Mouse (Mus musculus): ENCODE measurements around the gene Hdac4.
A peak's percentile ranks its signal among the peaks of the same experiment; 100 is the strongest.

Gene Hdac4

DNA sequence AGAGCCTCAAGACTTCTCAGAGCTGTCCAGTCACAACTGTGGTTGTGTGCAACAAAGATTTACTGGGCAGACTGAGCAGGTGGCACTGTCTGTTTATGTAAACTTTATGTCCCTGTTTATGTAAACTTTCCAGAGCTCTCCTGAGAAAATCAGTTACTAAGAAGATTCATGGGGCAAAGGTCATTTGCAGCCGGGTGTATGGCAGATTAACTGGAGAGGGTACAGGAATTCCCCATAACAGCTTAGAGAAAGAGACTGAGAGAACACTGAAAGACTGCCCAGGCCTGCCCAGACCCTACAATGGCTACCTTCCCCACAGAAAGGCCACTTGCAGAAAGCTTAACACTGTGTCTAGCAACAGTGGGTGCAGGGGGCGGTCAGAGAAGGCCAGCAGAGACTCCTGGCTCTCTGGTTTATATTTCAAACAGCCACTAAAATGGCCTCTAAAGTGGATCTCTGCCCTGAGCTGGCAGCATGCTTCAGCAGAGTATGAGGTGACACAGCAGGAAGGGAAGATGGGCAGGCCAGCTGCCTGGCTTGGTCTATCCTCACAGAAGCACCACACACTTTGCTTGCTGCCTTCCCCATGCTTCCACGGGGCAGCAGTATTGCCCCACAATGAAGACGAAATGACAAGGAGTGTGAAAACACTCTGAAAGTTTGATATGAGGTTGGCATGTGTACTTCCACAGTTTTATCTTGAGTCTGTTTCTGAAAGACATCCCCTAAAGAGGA, 179.4 kb downstream of the Hdac4 start:
- DNase-seq, result peak; percentile 50 to 51

DNA sequence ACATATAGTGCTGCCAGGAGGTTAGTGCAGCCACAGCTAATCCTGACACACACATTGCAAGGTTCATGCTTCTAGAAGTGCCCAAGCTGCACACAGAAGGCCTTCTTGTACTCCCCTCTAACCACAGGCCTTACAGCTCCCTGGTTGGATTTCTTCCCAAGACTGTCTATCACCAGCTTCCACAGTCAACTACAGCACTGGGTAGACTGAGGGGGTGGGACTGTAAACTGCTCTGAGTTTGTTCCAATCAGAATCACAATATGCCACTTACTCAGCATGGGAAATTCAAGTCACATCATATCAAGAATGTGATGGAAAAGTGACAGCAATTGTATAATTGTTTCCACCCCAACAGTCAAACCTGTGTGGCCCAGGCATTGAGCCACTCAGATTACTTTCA, 180.2 kb downstream of the Hdac4 start:
- DNase-seq, result no peak

DNA sequence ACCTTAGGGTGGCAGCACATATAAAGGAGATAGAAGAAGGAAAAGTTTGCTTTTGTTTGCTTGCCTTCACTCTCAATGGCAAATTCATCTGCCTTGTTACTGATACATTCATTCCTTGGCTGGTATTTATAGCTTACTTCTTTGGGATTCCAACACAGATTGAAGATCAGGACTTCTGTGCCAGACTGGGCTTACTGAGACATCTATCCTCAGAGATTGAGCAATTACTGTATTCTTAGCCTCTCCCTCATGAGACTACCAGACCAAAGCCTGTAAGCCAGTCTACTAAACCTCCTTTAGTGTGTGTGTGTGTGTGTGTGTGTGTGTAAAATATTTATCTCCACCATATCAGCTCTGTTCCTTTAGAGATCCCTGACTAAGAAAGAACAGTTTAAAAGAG, 181.0 kb downstream of the Hdac4 start:
- no peak for DNase-seq

DNA sequence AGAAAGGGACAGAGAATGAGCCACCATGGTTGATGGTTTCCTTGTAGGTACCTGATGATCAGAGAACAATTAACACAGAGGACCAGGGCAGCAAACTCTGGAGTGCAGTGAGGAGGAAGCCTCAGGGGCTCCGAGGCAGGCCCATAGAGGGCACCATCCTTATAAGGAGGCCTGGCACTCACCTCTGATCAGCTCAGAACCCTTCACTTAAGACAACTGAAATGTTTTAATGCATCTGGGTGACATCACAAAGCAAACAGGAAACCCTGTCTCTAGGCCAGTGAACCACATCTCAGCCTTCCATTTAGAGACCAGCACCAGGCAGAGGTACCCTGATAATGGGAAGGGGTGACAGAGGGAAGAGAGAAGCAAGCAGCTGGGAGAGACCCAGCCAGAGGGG, 188.8 kb downstream of the Hdac4 start:
- DNase-seq, result no peak

DNA sequence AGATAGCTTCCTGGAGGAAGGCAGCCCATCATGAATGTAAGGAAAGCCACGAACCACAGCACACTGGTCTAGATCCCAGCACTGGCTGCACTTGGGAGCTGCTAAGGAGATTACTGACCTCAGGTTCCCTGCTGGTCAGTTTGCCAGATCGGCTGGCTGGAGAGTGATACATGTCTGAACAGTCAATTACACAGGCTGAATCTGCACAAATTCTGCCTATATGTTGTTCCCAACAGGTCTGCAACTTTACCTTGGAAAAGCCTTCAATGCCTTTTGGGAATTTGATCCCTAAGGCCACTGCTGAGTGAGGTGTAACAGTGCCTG, 189.9 kb downstream of the Hdac4 start:
- DNase-seq, result peak; percentile 38 to 39

DNA sequence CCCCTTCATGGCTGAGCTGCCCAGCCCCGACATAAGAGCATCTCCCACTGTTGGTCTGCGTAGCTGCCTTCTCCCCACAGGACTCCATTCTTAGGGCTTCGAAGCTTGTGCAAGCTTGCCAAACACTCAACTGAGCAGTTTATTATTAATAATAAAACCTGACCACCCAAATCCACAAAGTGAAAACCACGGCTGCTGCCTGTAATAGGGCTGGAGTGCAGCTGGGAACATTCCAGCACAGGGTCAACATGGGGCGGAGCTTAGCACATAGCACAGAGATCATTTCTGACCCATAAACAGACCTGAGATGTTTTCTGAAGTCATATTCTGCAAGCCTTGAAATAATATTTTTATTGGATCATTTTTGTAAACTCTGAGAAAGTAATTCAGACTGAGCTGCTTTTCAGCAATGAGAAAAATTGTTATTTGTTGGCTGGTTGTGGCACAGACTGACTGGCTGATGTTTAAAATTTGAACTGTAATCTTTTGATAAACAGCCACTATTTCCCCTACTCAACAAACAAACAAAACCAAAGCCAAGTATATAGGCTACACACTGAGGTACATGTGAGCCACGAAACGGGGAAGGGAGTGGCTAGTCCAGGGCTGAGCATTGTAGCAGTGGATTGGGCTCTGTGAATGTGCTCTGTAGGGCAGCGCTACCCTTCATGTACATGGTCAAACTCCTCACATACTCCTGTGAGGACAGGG, 190.4 kb downstream of the Hdac4 start:
- no peak for DNase-seq

DNA sequence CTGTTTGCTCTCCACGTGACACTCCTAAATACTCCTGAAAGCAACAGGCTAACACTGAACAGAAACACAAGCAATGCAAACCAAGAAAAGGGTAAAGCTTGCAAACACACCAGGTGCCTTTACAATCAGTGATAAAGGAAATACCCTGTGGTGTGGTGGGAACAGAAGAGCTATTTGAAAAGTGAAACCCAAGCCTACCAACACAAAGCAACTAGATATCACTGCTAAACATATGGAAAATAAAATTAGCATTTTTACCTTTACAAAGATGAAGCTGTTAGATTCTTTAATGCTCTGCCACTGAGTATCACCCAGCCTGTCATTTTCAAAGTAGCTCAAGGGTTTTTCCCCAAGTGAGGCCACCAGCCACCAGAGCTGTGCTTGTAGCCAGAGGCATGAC, 191.4 kb downstream of the Hdac4 start:
- DNase-seq, result no peak

DNA sequence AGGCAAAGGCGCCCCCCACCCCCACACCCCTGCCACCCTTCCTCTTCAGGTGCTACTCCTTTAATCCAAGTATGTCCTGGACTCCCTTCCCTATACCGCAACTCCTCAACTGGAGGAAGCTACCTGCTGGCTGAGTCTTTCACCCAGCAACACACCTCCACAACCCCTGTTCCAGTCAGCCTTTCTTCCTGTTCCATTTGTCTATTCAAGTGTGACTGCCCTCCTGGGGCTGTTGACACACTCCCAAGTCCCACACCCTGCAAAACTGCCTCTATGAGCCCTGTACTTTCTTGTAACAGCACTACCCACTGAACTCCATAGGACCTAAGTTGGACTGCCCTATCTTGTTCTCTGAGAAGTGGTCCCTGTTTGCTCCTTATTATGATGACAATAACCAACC, 195.3 kb downstream of the Hdac4 start:
- DNase-seq, result no peak

DNA sequence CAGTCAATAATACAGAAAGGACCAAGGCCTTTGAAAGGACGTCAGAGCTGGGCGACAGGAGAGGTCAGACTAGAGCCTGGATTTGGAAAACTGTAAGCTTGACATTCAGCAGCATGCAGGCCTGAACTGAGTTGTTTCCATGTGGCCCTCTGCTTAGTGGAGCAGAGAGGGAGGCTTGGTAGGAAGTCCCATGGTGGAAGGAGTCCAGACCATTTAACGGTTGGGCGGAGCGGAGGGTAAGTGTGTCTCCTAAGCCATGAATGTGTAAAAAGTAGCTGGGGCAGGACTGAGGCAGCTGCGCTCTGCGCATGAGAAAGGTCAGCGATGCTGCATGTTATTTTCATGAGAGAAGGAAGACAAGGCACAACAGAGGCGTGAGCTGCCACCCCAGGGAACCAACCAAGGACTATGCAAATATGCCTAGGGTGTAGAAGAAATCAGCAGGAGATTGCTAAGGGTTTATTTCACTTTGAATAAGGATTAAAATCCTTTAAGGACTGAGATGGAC, 201.8 kb downstream of the Hdac4 start:
- peak; percentile 37 to 62 for DNase-seq

DNA sequence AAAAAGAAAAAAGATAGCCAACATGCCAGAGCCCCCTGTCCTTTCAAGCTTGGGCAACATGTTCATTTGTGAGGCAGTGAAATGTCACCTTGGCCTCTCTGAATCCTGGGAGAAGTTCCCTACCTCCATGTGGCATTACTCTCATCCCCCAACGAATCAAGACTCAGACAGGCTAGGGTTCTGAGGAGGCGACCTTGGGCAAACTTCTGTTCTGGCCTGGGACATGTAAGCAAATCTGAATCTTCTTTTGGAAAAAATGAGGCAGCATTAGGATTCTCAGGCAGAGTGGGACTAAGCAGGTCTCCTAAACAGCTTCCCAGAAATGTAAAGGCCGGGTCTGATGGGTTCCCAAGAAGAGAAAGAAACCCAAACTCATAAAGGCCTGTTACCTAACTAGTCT, 202.8 kb downstream of the Hdac4 start:
- DNase-seq, result no peak

DNA sequence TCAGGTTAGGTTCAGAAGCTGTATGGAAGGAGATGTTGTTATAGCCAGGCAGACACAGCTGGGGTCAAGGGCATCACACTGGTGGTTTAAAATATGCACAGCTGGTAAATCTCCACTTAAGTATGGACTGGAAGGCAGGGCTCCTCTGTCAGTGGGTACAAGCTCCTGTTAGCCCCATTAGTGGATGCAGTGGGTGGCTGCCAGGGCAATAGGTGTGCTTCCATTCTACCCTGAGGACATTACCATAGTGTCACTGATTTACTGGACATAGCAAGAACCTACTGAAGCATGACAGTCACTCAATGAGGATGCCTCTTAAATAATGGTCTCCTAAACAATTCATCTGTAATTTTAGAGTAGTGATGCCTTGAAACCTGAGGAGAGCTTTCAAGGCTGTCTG, 203.9 kb downstream of the Hdac4 start:
- DNase-seq, result no peak

DNA sequence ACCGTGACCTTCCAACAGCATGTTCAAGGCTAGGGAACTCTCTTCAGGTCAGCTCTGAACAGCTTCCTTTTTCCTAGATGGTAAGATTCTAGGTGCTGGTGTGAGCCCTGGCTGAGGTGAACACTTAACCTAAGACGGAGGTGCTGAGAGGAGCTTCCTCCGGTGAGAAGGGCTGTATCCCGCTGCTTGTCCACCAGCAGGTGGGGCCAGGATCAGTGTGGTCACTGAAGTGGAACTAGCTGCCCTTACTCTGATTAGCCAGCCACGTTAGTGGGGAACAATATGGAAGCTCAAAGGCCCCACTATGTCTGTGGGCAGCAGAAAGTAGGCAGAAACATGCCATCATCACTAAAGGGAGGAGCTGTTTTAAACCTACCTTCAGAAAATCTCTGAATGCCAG, 204.6 kb downstream of the Hdac4 start:
- DNase-seq, result peak in 1 of 2 experiments; percentile 14

DNA sequence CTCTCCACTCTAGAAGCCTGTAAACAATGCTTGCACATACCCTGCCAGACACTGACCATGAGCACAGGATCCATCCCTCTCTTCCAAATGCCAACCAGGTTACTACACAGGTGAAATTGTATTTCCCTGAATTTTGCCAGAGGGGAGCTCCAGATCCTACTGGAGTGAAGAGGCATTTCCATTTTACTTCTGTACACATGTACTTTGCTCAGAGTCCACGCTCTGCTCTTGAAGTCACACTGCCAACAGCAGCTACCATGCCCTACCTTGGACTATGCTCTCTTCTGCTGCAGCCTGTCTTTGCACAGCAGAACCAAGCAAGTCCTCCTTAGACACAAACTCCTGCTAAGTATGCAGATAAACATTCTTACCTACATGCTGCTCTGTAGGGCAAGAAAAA, 206.6 kb downstream of the Hdac4 start:
- no peak for DNase-seq

DNA sequence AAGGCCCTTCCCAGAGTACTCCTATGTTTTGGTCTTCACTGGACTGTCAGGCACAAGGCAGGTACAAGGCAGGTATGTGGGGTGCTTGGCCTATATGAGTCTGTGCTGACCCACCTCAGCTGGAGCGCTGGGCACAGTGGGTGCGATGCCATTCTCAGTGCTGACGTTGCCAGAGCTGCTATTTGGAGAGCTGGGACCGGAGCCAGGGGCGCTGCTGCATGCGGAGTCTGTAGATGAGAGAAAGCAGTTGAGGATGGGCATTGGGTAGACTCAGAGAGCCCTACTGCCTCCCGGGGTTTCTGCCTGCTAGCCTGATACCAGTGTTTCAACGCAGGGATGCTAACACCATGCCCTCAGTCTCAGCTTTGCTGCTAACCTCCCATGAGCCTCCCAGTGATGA, 208.1 kb downstream of the Hdac4 start:
- peak; percentile 58 to 74 for DNase-seq

DNA sequence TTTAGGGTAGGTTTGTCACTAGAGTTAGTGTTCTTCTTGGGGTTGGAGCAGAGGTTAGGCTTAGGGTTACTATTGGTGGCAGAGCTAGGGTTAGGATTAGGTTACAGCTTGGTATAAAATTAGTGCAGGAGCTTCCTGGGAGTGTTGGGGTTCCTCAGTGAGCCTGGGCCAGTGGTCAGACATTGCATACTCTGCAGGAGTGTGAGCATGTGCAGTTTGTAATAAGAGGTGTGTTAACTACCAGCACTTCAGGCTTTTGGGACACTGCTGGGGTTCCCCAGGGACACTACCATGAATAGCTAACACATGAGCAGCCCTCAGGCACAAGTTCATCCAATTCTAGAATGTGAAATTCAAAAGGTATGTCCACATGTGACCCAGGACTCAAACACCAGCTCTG, 209.7 kb downstream of the Hdac4 start:
- no peak for DNase-seq

DNA sequence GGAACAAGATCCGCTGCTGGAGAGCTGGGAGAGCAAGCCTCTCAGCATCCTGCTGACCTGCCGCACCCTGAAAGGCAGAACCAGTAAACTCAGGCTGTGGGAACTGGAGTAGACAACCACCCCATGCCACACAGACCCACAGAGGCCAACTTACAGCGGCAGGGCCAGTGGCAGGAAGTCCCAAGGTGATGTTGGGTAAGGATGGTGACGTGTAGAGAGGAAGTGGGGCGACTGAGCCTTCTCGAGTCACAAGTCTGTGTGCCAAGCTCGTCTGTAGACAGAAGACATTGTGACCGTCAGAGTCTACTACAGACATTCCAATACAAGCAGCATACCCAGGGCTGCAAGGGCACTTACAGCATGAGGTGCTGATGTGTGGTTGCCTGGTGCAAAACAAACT, 211.0 kb downstream of the Hdac4 start:
- DNase-seq, result no peak

DNA sequence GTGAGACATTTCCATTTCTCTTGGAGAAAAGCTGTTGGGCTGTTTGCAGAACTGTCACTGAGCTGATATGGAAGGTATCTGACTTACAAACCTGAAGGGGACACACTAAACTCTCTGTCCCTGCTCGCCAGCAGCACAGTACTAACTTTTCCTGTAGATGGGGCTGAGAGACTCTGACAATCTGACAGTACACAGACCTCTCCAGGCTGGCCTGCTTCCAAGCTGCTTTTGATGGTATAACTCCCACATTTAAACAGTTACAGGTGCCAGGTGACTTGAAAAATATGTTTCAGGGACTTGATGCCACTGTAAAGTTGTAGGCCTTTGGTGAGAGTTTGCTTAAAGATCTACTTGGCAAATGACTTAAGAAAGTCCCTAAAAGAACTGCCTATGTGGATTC, 214.1 kb downstream of the Hdac4 start:
- peak; percentile 34 to 36 for DNase-seq

DNA sequence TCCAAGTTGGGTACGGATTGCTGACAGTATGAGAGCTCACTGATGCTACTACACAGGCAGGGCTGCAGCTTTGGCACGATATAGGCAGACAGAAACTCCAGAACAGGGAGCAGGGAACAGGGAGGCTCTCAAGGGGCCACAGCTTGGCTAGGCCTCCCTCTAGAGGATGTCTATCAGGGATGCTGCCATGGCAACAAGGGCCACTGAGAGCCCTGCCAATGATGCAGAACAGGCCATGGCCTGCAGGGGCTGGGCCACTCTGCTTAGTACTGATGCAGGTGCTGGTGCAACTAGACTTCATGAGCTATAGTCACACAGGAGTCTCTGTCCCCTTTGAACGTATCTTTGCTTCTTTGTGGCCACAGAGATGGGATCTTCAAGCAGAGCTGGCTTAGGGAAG, 217.1 kb downstream of the Hdac4 start:
- DNase-seq, result peak; percentile 67 to 71

DNA sequence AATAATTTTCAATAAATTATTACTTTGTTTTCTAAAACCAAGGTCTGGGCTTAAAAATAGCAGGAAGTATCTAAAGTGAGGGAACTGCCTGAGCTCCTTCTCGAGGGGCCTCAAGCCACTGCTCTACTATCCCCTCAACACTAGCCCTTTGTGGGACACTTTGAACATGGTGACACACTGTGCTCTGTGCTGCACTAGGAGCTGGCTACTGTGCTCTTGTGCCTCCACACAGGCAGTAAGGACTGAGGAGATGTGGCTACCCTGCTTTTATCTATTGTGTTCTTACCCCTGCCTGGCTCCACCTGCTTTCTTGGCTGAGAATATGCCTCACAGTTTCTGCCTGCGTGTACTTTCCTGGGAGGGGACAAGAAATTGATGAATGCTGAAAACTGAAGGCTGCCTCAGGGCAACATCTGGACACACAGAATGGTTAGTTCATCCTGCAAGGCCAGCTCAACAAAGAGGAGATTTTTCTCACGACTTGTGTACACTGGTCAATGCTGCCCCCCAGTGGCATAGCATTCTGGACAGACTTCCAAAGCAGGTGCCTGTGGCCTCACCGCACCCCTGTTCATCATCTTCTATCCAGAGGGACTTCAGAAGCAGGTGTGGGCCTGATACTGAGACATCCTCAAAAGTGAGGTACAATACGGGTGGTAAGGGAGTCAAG, 226.7 kb downstream of the Hdac4 start:
- peak; percentile 79 to 80 for DNase-seq

DNA sequence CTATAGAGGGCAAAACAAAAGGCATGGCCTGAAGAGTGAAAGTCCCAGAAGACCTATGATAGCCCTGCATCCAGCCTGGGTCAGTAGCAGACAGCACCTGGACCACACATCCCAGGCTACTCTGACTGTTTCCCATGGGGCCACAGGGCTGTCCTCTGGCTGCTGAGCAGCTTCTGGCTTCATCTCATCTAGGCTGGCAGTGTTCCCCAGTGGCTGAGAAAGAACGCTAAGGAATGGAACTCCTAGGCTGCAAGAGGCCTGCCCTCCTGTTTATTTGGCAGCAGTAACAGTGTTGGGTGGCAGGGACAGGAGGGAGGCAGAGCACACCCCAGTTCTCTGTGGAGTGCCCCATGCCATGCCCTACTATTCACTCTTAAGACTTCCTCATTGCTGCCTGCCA, 228.5 kb downstream of the Hdac4 start:
- peak; percentile 34 to 46 for DNase-seq

DNA sequence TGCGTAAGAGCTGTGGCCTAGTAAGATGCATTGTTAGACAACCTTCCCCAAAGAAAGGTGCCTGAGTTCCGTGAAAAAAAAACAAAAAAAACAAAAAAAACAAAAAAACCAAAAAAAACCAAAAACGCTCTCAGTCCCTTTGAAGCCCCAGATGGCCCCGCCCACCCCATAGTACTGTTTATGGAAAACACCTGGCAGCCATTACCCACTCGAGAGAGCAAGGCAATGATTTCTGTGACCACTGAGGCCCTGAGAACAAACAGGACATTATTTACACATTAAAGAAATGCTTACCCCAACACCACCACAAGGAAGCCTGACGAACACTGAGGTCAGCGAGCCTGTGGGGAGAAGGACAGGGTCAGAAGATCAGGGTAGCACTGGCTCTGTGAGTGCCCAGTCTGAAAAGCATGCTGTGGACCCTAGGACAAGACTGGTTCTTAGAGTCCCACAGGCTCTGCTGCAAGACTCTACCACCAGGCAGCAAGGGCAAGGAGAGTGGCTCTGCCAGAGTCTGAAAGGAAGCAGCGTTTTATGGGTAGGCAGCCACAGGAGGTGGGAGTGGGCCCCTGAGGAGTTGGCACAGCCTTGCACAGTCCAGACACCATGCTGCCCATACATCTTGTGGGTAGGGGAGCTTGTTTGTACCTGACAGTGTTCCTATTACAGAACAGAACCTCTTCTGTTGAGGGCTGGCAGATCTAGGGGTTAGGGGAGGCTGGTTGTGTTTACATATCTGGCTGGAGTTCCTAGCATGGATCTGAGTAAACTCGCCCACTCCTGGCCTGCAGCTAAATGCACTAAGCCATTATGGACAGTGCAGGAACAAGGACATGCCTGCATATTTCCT, 230.8 kb downstream of the Hdac4 start:
- no peak for DNase-seq

DNA sequence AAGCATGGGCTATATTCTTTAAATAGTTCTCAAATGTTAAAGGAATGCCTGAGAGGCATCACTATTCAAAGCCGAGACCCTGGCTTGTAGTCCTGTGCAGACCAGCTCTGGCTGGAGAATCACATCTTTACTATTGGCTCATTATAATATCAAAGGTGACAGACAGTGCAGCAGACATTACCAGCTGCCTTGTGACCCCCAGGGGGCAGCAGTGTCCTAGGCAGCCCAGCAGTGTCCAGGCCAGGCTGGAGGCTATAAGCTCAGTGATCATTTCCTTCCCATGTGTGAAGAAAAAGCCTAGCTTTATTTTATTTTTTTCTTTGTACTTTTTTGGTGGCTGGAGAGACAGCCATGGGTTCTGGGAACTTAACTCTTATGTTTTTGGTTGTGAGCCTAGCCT, 233.2 kb downstream of the Hdac4 start:
- DNase-seq, result peak; percentile 79 to 81

DNA sequence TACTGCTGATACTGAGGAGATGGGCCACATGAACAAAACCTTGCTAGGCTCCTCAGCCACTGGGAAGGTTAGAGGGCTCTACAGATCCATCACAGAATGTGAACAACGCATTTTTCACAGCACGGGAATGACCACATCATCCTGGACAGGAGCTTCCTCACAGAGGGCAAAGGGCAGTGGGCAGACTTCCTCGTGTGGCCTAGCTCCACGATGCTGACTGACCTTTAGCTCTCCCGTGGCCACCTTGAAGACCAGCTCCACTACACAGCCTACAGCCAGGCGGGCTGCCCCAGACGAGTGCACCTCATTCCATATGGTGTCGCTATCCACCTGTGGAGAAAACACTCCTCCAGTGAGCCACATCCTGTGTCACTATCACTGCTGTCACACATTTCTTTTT, 234.3 kb downstream of the Hdac4 start:
- DNase-seq, result no peak

Data from cerebellum, postnatal 10 days (tissue).